Mouse (Mus musculus) cerebellum, adult 8-10 months (tissue): ENCODE data around the gene Trim71.

Experiments
- DNase-seq: peaks from one replicate; pipeline ENCODE4 v3.0.0; 2022

Gene Trim71

DNA sequence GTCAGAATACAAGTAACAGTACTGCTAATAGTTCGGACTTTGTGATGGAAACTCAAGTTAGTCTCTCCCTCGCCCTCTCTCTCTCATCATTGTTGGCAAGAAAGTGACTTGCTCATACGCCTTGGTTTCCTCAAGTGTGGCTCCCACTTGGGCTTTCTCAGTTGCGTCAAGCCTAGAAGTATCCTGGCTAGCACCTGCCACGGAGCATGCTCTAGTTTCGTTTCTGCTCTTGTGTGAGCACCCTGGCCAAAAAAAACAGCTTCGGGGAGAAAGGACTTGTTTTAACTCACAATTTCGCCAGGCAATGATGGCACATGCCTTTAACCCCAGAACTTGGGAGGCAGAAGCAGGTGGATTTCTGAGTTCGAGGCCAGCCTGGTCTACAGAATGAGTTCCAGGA lies 87.2 kb downstream of the Trim71 start:
- DNase-seq, result no peak

DNA sequence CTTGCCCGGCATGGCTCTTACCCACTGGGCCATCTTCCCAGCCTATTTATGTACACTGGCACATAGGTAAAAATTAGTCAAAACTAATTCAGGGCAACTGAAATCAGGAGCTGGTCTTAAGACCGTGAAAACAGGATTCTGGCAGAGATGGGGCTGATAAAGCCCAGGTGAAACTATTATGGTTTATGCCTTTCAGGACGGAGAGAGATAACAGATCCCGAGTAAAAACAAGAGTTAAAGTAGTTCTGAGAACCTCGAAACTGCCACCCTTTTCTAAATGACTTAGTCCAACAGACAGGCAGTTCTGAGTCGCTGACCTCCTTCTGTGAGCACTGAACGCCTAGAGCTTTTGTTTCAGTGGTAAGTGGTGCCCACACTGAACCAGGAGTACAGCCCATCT lies 92.3 kb downstream of the Trim71 start:
- no peak for DNase-seq

DNA sequence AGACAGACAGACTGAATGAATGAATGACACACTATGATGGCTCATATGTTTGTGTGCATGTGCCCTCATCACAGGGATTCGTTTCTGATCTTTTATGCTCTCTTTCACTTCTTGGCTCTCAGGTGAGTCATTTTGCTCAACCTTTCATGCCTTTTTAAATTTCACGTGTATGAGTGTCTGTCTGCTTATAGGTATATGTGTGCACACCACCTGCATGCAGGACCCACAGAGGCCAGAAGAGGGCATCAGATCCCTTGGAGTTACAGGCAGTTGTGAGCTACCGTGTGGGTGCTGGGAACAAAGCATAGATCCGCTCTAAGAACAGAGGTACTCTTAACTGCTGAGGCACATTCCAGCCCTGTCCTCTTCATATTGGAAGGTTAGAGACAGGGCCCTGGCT lies 95.5 kb downstream of the Trim71 start:
- DNase-seq, result no peak

DNA sequence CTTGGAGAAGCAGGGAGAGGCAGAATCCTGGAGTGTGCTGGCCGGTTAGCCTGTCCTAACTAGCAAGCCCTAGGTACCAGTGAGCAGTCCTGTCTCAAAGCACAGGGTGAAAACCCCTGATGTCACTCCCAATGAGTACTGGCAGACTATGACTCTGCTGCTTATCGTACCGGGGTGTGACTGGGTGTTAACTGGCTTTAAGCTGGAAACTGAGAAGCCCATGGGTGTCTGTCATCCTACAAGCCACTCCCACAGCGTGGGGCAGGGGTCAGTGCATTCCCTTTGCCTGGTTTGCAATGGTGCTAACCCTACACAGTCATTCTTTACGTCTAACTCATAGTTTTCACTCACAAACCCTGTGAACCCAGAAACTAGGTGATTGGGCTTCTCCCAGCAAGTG lies 96.0 kb downstream of the Trim71 start:
- DNase-seq, result no peak

DNA sequence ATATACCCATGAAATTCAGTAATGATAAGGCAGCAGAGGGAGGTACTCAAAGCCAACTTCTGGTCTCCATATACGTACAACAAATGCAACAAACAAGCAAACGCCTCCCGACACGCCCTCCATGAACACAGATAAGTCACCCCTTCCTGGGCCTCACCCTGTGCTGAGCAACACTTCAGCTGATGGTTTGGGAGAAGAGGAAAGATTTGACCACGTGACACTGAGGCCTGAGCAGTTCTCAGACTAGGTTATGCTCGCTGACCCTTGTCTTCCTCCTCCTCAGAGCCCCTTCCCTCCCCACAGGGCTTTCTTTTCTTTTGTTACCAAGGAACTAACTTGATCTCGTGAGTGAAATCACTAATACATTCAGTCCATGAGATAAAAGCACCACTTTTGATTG lies 97.3 kb downstream of the Trim71 start:
- DNase-seq, result no peak

DNA sequence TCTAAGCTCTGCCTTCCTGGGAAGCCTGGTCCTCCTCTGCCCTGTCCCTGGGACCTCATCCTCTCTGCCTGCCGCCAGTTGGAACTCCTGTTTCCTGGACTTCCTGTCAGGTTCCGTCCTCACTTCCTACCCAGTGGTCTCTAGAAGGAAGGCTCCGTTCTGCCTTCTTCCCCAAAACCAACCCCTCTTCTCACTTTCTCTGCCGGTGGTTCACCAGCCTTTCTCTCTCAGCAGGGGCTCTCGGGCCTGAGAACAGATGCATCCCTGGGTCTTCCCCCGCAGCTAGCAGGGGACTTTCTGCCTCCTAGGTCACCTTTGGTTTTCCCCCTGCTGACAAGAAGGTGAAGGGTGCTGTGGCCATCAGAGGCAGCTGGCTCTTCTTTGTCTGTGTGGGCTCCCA lies 98.7 kb downstream of the Trim71 start:
- DNase-seq, result no peak

DNA sequence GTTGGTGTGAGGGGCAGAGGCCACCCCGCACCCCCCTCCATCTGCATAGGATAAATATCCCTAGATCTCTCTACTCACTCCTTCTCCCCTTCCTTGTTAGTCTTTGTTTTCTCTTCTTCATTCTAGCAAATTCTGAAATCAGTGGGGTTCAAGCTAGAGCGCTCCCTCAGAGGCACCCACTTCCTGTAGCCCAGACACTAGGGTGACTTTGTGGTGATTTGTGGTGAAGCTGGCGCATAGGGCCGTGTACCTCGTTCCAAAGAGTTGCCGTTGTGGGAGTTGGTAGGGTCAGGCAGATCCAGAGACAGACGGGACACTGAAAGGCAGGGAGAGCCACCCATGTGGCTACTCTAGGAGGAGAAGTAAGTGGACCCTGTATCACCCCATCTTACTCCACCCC lies 101.6 kb downstream of the Trim71 start:
- no peak for DNase-seq

DNA sequence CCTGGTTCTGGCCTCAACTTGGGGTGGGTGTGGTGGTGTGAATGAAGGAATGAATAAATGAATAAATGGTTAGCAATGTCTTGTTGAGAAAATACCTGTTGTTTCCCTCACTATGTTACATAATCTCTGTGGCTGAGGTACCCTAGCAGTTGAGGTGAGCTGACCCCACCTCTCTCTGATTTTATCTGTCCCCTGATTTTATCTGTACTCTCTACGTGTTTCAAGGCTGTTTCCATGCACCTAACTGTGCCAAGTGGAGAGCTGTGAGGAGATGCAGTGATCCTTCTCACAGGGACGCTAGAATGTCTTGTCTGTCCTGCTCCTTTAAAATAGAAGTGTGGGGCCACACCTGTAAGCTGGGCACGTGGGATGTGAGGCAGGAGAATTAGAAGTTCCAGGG lies 105.7 kb downstream of the Trim71 start:
- no peak for DNase-seq
